Mouse (Mus musculus): ENCODE results near the gene C130050O18Rik. TPM values are rescaled to one million over a fixed set of nuclear protein-coding genes. Genes with fewer than 3 reads are reported as not detected.
A peak's percentile ranks its signal among the peaks of the same experiment; 100 is the strongest.

The C130050O18Rik gene
- polyA plus RNA-seq, 1 experiment from 2014 or later: 4.6 TPM

MicroRNAs encoded within 50 kb of the gene (microRNA counts, 519-probe panel; counts per million panel counts)
- microRNA mmu-miR-339-3p (not detected), microRNA mmu-miR-339-5p (not detected)

Small RNAs within 50 kb of the gene (microRNA-seq; reads per million reads assigned to microRNA genes)
- 467 reads per million, percentile 70 among the genes with 10 or more reads in this experiment for gene Mir339 (ENCODE audit: borderline number of aligned reads)

Other genes starting within 250 kb of the C130050O18Rik start
- gene Sun1, start 204.6 kb upstream of the C130050O18Rik start, polyA plus RNA-seq (2015; fragmentation: Nextera tagmentation; extraction: Ambion mirVana): 59.2 and 61.5 TPM in 2 replicates
- 148 and 154 TPM in 2 replicates for gene Get4, start 153.0 kb upstream of the C130050O18Rik start, polyA plus RNA-seq (2015; fragmentation: Nextera tagmentation; extraction: Ambion mirVana)
- 2.5 and 2.9 TPM in 2 replicates for gene Adap1, start 79.7 kb upstream of the C130050O18Rik start, polyA plus RNA-seq (2015; fragmentation: Nextera tagmentation; extraction: Ambion mirVana)
- 97.5 and 100 TPM in 2 replicates for gene Cox19, start 53.9 kb upstream of the C130050O18Rik start, polyA plus RNA-seq (2015; fragmentation: Nextera tagmentation; extraction: Ambion mirVana)
- 24.0 and 32.3 TPM in 2 replicates for gene Cyp2w1, start 52.7 kb upstream of the C130050O18Rik start, polyA plus RNA-seq (2015; fragmentation: Nextera tagmentation; extraction: Ambion mirVana)
- gene Gpr146, start 27.6 kb upstream of the C130050O18Rik start, polyA plus RNA-seq (2015; fragmentation: Nextera tagmentation; extraction: Ambion mirVana): 2.9 and 3.4 TPM in 2 replicates
- 3.8 and 4.2 TPM in 2 replicates for gene Gper1, start 17.9 kb downstream of the C130050O18Rik start, polyA plus RNA-seq (2015; fragmentation: Nextera tagmentation; extraction: Ambion mirVana)
- gene 3110082I17Rik, start 55.2 kb downstream of the C130050O18Rik start, polyA plus RNA-seq (2015; fragmentation: Nextera tagmentation; extraction: Ambion mirVana): 35.5 and 35.8 TPM in 2 replicates
- 10.2 and 14.6 TPM in 2 replicates for gene Zfand2a, start 79.3 kb downstream of the C130050O18Rik start, polyA plus RNA-seq (2015; fragmentation: Nextera tagmentation; extraction: Ambion mirVana)
- gene Uncx, start 138.2 kb downstream of the C130050O18Rik start, polyA plus RNA-seq (2015; fragmentation: Nextera tagmentation; extraction: Ambion mirVana): 4.6 and 9.8 TPM in 2 replicates

Data from embryonic facial prominence, embryonic 15.5 days (tissue).